Mouse (Mus musculus) CD4-positive naive resting alpha-beta T cell, adult 57 days (primary cell): Measurements from ENCODE around the gene Ubqln5. TPM values are rescaled to one million over a fixed set of nuclear protein-coding genes. Genes with fewer than 3 reads are reported as not detected.

Experiments
- total RNA-seq: library from RNA; stranded (reverse); gene quantifications from one replicate; pipeline ENCODE4 v1.2.4, GENCODE M21; 2023

Gene Ubqln5
- total RNA-seq, result not detected

DNA sequence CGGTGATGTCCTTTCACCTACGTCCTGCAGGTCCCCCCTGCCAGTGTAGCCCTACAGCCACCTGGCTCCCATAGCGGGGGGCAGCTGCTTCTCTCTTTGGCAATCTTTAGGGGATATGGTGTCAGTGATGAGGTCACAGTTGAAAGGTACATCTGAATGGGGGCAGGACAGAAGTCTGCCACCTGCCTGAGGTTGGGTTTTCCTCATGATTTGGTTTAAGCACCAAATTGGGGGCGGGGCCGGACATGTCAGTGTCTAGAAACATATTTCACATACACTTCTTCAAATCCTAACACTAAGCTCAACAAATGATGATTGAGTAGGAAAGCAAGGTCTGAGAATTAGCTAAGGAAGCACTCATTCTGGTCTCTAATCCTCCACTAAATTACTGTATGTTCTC, at the start of gene Ubqln5:
Gene Ubqln5 (minus strand): TSS at position 101 of the 400 bp plus-strand sequence.

DNA sequence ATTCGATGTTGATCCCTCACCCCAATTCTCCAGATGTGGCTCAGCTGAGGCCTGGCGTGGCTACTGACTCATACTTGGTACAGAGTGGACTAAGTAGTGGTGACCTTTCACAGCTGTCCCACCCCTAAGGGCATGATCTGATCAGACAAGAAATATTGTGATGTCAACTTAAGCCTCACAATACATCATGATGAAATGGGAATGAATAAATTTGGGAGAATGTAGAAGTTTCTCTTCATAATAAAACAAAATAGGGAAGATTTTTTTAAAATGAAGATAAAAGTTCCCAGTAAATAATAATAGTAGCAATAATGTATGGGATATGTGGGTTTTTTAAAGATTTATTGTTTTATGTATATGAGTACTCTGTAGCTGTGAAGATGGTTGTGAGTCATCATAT, 20.8 kb upstream of the Ubqln5 start, which contains the start of gene Ubqlnl:
Gene Ubqlnl (minus strand): TSS at position 101 of the 400 bp plus-strand sequence.

DNA sequence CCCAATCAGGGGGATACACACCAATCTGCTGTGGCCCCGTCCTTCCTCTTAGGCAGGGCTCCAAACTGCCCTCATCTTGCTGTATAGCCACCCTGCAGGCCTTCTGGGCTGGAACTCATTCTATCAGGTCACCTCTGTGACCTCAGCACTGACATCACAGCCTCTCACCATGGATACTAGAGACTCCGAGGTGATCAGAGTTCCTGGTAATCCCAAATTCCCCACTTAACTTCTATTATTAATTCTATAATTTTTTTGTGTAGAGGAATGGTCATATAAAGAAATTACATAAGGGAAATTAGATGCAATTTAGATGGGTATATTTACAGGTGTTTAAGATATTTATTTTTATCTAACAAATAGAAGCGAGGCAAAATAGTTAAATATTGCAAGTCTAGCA, 13.6 kb upstream of the Ubqln5 start, which contains the start of gene Ubqln3:
Gene Ubqln3 (minus strand): TSS at position 101 of the 400 bp plus-strand sequence.

DNA sequence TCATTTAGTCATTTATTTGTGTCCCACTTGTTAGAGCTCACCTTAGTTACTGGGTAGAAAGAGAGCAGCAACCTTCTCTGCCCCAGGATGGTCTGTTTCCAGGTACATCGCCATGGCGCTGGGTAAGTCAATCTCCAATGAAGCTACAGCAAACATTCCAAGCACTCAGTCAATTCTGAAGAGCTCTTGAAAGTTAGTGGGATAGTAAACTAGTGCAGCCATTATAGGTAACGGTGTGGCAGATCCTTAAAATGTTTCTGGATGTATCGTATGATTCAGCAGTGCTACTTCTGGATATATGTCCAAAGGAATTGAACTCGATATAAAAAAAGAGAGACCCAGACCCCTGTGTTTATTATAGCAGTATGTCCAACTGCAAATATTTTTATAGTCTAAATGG, 7.7 kb upstream of the Ubqln5 start, which contains the start of gene Olfr643:
Gene Olfr643 (minus strand): TSS at position 101 of the 400 bp plus-strand sequence.

DNA sequence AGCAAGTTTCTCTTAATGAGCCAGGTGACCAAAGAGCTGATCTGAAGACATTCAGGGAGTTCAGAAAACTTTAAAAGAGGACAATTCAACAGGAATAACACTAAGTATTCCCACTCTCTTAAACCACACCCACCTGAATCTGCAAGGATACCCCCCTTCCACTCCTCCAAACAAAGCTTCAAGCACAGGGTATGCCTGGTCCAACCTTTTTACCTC, 25.0 kb downstream of the Ubqln5 start, which contains the start of gene Olfr646:
Gene Olfr646 (plus strand): TSS at position 117 of the 216 bp plus-strand sequence.

DNA sequence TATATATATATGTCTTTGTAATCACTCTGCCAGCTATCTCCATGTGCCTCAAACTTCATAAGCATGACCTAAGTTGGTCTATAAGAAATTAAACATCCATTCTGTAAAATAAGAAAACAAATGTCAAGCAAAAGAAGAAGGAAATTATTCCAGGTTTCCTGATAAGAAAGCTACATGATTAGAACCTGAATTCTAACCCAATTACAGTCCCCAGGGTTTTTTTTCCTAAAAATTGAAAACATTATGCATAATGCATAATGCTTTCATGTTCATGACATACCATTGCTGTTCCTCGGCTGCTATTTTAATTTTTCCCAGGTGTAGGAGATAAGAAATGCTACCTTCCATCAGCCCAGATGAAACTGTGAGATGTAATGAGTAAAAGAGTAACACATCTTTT, 44.3 kb downstream of the Ubqln5 start, which contains the start of gene Olfr645:
Gene Olfr645 (minus strand): TSS at position 101 of the 400 bp plus-strand sequence.

Other genes with a start within 250 kb of the Ubqln5 start
- not detected for gene Olfr66, start 243.6 kb downstream of the Ubqln5 start, total RNA-seq
- gene Olfr64, start 235.3 kb downstream of the Ubqln5 start, total RNA-seq, result not detected
- not detected for gene Olfr65, start 226.3 kb downstream of the Ubqln5 start, total RNA-seq
- gene Olfr631, start 201.0 kb downstream of the Ubqln5 start, total RNA-seq, result not detected
- gene Olfr632, start 195.5 kb downstream of the Ubqln5 start, total RNA-seq, result not detected
- gene Olfr633, start 185.4 kb downstream of the Ubqln5 start, total RNA-seq, result not detected
- gene Olfr635, start 158.7 kb downstream of the Ubqln5 start, total RNA-seq, result not detected
- gene Olfr638, start 131.1 kb downstream of the Ubqln5 start, total RNA-seq, result not detected
- gene Olfr639, start 112.5 kb downstream of the Ubqln5 start, total RNA-seq, result 0.21 TPM
- not detected for gene Olfr640, start 104.3 kb downstream of the Ubqln5 start, total RNA-seq
- gene Olfr641, start 94.4 kb downstream of the Ubqln5 start, total RNA-seq, result not detected
- not detected for gene Olfr642, start 77.2 kb downstream of the Ubqln5 start, total RNA-seq
- not detected for gene 4930516K23Rik, start 68.4 kb downstream of the Ubqln5 start, total RNA-seq
- gene Olfr644, start 58.0 kb downstream of the Ubqln5 start, total RNA-seq, result not detected
- not detected for gene Olfr645, start 44.4 kb downstream of the Ubqln5 start, total RNA-seq
- gene Olfr646, start 25.0 kb downstream of the Ubqln5 start, total RNA-seq, result not detected
- gene Olfr643, start 7.6 kb upstream of the Ubqln5 start, total RNA-seq, result not detected
- gene Ubqln3, start 13.5 kb upstream of the Ubqln5 start, total RNA-seq, result not detected
- not detected for gene Ubqlnl, start 20.7 kb upstream of the Ubqln5 start, total RNA-seq
- not detected for gene Olfm5, start 35.0 kb upstream of the Ubqln5 start, total RNA-seq
- not detected for gene Olfr648, start 53.6 kb upstream of the Ubqln5 start, total RNA-seq
- gene Olfr649, start 66.2 kb upstream of the Ubqln5 start, total RNA-seq, result not detected
- gene Trim6, start 89.0 kb upstream of the Ubqln5 start, total RNA-seq, result not detected
- 25.1 TPM for gene Trim34a, start 114.6 kb upstream of the Ubqln5 start, total RNA-seq
- 22.3 TPM for gene Trim5, start 158.3 kb upstream of the Ubqln5 start, total RNA-seq
- 99.6 TPM for gene Trim12a, start 185.6 kb upstream of the Ubqln5 start, total RNA-seq
- 0.68 TPM for gene Trim34b, start 199.6 kb upstream of the Ubqln5 start, total RNA-seq
- gene Trim12c, start 223.5 kb upstream of the Ubqln5 start, total RNA-seq, result 37.2 TPM
- 1.8 TPM for gene Trim30b, start 240.1 kb upstream of the Ubqln5 start, total RNA-seq